Mouse (Mus musculus) gonadal fat pad, adult 2 months (tissue): Measurements from ENCODE around the gene Nck2. TPM values are rescaled to one million over a fixed set of nuclear protein-coding genes. Genes with fewer than 3 reads are reported as not detected.

Experiments
- DNase-seq: peaks from one replicate; pipeline ENCODE4 v3.0.0-alpha.2; 2012; ENCODE audit warnings: low read depth
- polyA plus RNA-seq: library from polyadenylated mRNA; depleted of rRNA; stranded (reverse); fragments of >200 nt; gene quantifications from 2 replicates; pipeline ENCODE4 v1.2.3, GENCODE M21; 2012

Nck2 gene
- polyA plus RNA-seq, 1 experiment: 41.7 TPM

DNA sequence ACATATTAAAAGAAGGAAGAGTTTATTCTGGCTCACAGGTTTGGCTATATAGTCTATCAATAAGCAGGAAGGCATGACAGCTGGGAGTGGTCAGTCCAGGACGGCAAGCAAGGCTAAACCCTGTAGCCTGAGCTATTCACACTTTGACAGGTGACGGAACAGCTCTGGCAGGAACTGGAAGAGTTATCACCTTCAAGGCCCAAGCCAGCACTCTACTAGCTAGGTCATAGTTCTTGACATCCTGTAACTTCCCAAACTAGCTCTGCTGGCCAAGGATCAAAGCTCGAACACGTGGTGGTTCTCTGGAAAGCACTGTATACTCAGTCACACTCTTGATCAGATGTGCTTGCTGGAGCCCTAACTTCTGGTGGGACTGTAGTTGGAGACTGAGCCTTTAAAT is 10.5 kb upstream of the Nck2 start:
- no peak for DNase-seq

- DNase-seq: no peak
Observed at GRCm38 (mm10) chr1:43436554-43436953, 7.8 kb upstream of the Nck2 start.

DNA sequence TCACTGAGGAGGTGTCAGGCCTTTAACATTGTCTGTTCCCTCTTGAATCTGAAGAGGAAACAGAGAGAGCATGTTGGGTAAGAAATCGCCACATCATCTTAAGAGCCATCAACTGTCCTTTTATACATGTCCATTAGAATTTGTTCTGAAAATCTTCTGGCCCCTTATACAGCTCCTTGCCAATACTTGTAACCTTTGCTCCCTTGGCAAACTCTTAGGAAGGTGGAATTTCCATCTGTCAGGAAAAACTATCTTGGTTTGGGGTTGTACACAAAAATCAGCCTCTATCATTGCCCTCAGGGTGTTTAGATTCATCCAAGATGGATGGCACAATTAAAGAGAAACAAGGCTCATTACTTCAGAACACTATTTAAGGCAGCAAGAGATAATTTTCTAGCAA is 5.1 kb upstream of the Nck2 start:
- DNase-seq: no peak

- no peak for DNase-seq
Observed at GRCm38 (mm10) chr1:43442568-43442967, 1.8 kb upstream of the Nck2 start.

DNA sequence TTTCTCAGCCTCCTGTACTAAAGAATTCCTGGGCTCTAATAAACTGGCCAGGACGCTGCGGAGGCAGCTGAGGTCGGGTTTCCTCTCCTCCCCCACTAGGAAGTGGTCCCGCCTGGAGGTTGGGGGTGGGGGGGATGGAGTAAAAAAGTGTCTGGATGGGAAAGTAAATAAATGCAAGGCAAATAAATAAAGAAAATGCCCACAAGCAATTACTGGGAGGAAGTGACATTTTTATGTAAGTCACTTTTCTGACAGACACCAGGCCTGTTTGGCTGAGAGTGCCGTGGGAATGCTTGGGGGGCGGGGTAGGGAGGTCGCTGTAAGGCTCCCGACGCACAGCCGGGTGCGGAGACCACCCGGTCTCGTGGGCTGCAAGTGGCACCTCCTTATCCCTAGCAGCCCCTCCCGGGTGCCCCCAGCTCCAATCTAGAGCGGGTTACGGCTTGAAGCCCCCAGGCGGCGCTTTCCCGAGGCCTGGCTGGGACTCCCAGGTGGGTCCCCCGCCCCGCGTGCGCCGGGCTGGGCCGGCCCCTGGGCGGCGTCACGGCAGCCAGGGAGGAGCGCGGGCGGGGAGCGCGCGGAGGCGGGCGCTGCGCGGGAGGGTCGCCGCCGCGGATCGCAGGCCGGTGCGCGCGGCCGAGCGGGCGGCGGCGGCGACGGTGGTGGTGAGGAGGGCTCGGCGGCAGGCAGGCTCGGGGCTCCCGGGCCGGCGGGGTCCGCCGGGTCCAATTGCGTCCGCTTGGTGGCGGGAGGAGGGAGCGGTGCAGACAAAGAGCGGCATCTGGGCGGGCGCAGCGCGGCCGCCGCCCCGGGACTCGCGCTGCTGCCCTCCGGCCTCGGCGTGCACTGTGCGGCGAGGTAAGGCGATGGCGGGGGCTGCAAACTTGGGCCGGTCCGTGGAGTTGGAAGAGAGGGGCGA is 1.1 kb downstream of the Nck2 start:
- no peak for DNase-seq

DNA sequence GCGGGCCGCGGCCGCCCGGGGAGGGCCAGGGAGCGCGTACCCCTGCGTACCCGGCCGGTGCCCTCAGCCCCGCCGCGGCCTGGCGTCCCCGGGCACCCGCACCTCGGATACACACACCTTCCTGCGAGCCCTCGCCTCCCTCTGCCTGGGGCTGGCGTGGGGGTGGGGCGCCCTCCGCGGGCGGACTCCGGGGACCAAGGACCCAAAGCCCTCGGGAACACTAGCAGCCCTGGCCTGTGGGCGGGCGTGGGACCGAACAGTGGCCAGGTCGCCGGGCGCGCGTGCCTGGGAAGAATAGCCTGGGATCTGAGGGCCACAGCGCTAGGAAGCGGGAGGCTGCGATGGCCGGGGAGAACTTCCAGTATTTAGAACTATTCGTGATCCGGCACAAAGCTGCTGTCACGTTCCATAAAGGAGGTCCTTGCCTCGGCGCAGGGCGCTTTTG is 1.7 kb downstream of the Nck2 start:
- no peak for DNase-seq

- DNase-seq: no peak
Observed at GRCm38 (mm10) chr1:43446731-43447601, 2.6 kb downstream of the Nck2 start.

DNA sequence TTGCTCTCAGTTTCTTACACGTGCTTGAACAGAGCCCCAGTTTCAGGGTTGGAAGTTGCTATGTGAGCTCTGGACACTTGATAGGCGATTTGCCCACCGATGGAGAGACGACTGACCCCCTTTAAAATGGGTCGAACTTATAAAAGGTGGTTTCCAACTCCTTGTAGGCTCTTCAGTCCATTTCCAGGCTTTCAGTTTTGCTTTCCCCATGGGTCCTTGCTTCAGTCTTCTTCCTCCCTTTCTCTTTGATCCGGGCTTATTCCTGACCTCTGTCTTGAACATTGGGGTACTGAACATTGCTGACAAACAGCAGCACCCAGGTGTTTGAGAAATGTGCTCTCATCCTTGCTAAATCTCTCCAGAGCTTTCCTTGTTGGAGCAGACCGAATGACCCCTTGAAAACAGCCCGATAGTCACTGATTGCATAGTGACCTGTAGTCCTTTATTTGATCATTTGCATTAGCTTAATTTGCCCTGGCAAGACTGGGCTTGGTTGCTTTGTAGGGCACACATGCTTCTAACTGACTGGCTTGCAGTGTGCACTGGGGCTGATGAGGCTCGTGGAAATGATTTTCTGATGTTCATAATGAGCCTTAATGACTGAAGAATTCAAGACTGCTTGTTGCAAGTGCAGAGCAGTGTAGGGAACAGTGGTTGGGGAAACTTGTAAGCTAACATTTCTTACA is 3.4 kb downstream of the Nck2 start:
- DNase-seq: no peak

DNA sequence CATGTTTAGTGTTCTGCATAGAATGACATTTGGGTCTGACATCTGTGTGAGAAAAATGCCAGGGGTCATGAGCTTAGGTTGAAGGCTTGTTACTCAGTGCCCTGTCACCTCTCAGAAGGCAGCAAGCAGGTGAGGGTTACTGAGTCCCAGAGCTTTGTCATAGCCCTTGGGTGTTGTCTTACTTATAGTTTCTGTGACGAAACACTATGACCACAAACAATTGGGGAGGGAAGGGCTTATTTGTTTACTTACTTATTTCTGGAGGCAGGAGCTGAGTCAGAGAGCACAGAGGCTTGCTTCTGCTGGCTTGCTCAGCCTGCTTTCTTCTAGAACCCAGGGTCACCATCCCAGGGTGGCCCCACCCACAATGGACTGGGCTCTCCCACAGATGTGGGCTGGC is 6.4 kb downstream of the Nck2 start:
- no peak for DNase-seq

- no peak for DNase-seq
Observed at GRCm38 (mm10) chr1:43453683-43454082, 9.3 kb downstream of the Nck2 start.

DNA sequence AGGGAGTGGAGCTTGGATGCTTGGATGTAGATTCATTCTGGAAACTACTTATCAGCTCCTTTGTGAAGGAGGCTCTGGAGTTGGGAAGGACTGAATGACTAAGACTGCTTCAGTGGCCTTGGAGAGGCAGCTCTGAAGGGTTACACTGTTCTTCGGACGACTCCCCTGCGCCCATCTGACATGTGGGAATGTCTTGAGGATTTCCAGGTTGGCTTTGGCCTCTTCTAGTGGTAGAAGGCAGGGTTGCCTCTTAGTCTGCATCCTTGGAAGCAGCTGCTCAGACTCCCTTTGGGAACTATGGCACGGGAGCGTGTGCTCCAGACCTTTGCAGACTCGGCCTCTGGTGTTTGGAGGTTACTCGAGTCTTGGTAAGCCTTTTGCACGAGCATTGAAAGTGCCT is 10.4 kb downstream of the Nck2 start:
- no peak for DNase-seq

- DNase-seq: no peak
Observed at GRCm38 (mm10) chr1:43455196-43455595, 10.8 kb downstream of the Nck2 start.

DNA sequence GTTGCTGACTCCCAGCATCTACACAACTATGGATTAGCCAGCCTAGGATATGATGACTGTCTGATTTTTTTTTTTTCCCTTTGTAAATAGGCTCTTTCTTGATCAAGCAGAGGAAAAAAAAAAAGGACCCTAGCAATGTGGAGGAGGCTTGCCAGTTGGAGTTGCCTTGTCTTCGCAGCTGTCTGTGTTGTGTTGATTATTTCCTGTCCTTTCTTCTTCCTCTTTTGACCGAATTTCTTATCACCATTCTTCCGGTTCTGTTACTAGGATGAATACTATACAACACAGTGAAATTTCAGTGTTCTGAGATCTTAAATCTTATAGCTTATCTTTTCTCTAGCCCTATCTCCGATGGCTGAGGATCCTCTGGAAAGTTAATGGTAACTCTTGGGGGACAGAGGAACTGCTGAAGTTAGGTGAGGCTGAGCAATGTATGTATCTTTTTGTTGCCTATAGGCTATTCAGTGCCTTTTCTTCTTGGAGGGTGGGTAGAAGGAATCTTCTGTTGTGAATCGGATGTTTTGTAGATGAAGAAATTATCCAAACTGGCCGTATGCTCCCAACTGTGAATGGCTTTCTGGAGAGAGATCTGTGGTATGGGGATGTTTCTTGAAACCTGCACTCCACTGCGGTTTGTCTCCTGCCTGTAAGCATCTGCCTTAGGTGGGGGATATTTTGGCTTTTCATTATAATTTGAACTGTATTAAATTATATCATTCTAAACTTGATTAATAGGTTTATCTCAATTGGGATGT is 12.8 kb downstream of the Nck2 start:
- no peak for DNase-seq

- DNase-seq: no peak
Observed at GRCm38 (mm10) chr1:43460468-43460867, 16.1 kb downstream of the Nck2 start.

GRCm38 (mm10) chr1:43462666-43463065 is 18.3 kb downstream of the Nck2 start:
- DNase-seq: no peak

DNA sequence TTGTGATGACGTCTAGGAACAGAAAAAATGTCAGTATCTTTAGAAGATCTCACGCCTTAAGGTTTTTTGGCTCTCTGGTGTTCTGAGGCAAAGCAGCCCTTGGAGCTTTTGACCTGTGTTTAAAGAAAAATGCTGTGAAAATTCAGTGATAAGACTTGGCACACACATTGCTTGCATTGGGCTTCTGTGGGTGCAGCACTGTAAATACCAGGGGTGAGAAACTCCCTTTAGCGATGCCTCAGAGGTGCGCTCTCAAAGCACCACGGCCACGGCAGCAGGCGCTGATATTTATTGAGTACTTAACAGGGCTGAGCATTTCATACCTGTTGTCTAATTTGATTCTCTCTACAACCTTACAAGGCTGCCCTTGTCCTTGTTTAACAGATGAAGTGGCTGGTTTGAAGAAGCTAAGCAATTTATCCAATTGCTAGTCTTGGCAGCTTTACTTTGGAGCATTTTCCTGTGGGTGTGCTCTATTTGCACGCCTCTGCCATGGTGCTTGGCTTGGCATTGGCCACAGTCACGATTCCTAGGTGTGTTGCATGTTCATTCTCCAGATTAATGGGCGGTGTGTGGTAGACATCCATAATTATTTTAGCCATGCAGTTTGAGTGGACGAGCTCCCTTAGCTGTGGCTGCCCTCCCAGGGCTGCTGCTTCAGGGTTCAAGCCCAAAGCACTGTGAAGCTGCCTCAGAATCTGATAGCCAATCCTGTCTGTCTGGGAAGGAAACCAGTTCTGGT is 19.7 kb downstream of the Nck2 start:
- no peak for DNase-seq

DNA sequence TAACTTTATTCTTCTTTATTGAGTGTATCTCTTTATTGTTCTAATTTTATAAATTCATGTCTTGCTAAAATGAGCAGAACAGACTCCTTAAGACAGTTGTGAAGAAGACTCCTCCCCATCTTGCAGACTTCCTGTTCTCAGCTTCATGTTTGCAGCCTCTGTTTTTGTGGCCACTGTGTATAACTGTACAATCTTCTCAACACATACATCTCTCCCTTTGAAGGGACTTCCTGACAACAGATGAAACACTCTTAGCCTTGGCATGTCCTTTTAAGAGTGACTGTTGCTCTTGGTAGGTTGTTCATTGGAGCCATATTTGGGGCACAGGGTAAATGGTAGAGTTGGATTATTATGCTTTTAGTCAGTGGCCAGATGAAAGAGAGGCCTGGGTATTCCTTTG is 20.6 kb downstream of the Nck2 start:
- no peak for DNase-seq

DNA sequence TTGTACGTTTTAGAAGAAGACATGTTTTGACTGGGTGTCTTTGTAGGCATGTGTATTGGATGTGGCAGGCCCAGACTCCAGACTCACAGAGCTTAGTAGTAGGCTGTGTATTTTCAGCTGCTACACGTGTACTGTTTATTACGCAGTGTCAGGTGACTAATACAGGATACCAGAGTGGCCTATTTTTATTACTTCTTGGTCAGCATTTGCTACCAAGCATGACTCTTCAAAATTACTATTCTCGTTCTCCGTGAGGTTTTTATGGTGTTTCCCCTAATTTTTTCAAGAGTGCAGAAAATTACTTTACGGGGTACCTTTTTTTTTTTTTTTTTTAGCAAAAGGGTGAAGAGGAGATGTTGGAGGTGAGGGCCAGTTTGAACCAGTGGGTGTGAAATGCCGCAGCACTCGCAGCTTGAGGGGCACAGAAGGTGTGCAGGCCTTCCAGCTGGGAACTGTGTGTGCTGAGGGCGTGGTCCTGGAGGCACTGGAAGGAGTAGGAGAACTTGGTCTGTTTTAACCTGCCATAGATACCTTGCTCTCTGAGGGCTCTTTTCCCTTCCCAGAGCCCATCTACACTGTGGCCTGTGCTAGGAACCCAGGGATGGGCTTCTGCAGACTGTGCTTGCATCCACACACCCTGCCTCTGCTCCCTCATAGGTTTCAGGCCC is 21.7 kb downstream of the Nck2 start:
- DNase-seq: no peak

GRCm38 (mm10) chr1:43467656-43468055 is 23.3 kb downstream of the Nck2 start:
- DNase-seq: no peak

DNA sequence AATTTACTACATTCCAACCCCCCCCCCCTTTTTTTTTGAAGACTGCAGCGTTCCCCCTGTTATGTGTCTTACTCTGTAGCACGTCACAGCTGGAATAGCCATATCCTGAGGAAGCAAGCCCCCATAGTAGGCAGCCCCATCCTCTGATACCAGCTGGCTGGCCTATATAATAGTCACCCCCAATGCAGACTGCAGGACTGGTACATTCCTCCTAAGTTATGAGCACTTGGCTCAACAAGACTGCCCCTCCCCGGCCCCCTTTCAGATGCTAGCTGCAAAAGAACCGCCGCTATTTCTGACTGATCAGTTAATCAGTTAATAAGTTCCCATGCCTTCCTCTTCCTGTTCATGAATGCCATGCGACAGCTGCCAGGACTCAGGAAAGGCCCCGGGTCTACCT is 23.8 kb downstream of the Nck2 start:
- DNase-seq: no peak
